ENCODE assay signal across 13 mouse cellular contexts in the genomic region with DNA sequence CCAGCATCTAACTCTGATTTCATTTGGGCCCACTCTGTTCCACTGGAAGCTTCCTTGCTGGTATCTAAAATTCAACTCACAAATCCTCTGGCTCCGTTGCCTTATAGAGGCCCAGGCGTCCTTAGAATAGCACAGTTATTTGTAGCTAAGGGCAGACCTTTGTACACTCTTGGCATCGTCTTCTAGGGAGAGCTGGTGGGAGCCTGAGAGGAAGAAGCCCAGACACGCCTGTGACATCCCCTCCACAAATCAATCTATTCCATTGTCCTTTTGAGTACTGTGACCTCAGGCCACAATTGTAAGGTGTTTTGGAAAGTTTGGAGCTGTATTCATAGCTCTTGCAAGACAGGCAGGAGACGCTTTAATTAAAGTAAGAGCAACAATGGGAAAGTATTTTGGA. TPM values are rescaled to one million over a fixed set of nuclear protein-coding genes. Genes with fewer than 3 reads are reported as not detected.
DNase-seq lines count a peak whose midpoint lies in the region; ATAC-seq and TF ChIP-seq lines count a peak whose summit lies in the region.
"Had no signal": no experiment of that assay in that cellular context is flagged by ENCODE, and none has a peak within 500 bp of the region (broad histone marks: within the 10 kb centered on the region; RNA-seq: fewer than 3 reads in every experiment).

No protein-coding gene starts in this region.

- no peak for ATAC-seq in liver, embryonic 13.5 days (ENCODE audit: low read depth)
- ATAC-seq in kidney, embryonic 15.5 days (replicated peaks; ENCODE audit: low FRiP score) = no peak
- no peak for ATAC-seq in stomach, postnatal 0 days (ENCODE audit: low FRiP score, low TSS enrichment)
- ATAC-seq in megakaryocyte-erythroid progenitor cell, adult 5-6 weeks (replicated peaks; ENCODE audit: low FRiP score, low TSS enrichment, poor library complexity, severe bottlenecking) = no peak

- peaks cover 5% of the 10 kb centered on the region; the same call in 1 of the 2 replicates for H3K9me3 ChIP-seq in liver, embryonic 13.5 days (replicated peaks)
- H3K9me3 ChIP-seq in kidney, embryonic 15.5 days (replicated peaks) = peaks cover 8% of the 10 kb centered on the region; the same call in 1 of the 2 replicates
- no peaks in the 10 kb centered on the region for H3K9me3 ChIP-seq in stomach, postnatal 0 days (ENCODE audit: control insufficient read depth, low read length)

- H3K9ac ChIP-seq in liver, embryonic 13.5 days = no peak overlapping the region
- no peak overlapping the region for H3K9ac ChIP-seq in kidney, embryonic 15.5 days
- no peak overlapping the region for H3K9ac ChIP-seq in stomach, postnatal 0 days (ENCODE audit: low read length)
- H3K9ac ChIP-seq: liver, embryonic 14.5 days; midbrain, embryonic 12.5 days had no signal

- no peak for TF ChIP-seq CTCF in stomach, postnatal 0 days (IDR thresholded peaks at IDR 0.05; ENCODE audit: low read depth)

- no peaks in the 10 kb centered on the region for H3K36me3 ChIP-seq in liver, embryonic 13.5 days
- H3K36me3 ChIP-seq in kidney, embryonic 15.5 days = no peaks in the 10 kb centered on the region; the same call in 1 of the 2 replicates
- no peaks in the 10 kb centered on the region; the same call in 1 of the 2 replicates for H3K36me3 ChIP-seq in stomach, postnatal 0 days (ENCODE audit: control insufficient read depth, insufficient read depth, low read length)
- H3K36me3 ChIP-seq: forebrain, embryonic 10.5 days; midbrain, embryonic 12.5 days had no signal

- no peak overlapping the region for H3K4me2 ChIP-seq in liver, embryonic 13.5 days
- no peak overlapping the region for H3K4me2 ChIP-seq in kidney, embryonic 15.5 days
- H3K4me2 ChIP-seq in stomach, postnatal 0 days (replicated peaks; ENCODE audit: low read depth) = no peak overlapping the region
- H3K4me2 ChIP-seq: midbrain, embryonic 12.5 days had no signal

- intact Hi-C loops in left cerebral cortex, postnatal 4 days (cut with DNase I) = no loop called here

- no peak for TF ChIP-seq EP300 in stomach, postnatal 0 days (optimal IDR thresholded peaks at IDR 0.05)

- WGBS in liver, embryonic 13.5 days (ENCODE audit: insufficient replicate concordance) = 71% methylated on average over 5 of the region's 5 CpGs
- WGBS in kidney, embryonic 15.5 days = 55% methylated on average over 5 of the region's 5 CpGs
- 50% methylated on average over 5 of the region's 5 CpGs for WGBS in stomach, postnatal 0 days

- DNase-seq in adrenal gland, postnatal 14 days = peak; percentile 43
- no peak for DNase-seq in adrenal gland, postnatal 4 days (ENCODE audit: low spot score in 2 of 2)
- no peak for DNase-seq in liver, embryonic 13.5 days
- DNase-seq in liver = no peak
- DNase-seq in stomach, postnatal 0 days (ENCODE audit: low spot score) = no peak
- DNase-seq in left cerebral cortex, postnatal 4 days = no peak

- H3K4me3 ChIP-seq in liver, embryonic 13.5 days (replicated peaks) = no peak overlapping the region
- H3K4me3 ChIP-seq in kidney, embryonic 15.5 days (replicated peaks) = no peak overlapping the region
- H3K4me3 ChIP-seq in stomach, postnatal 0 days (ENCODE audit: low read depth, low read length) = no peak overlapping the region
- H3K4me3 ChIP-seq: forebrain, embryonic 10.5 days; left cerebral cortex, adult 2 months; midbrain, embryonic 12.5 days had no signal

- H3K27me3 ChIP-seq in liver, embryonic 13.5 days = 0 out of 2 replicates have a peak, but pooled peaks cover 3% of the 10 kb centered on the region
- no peaks in the 10 kb centered on the region for H3K27me3 ChIP-seq in kidney, embryonic 15.5 days
- no peaks in the 10 kb centered on the region for H3K27me3 ChIP-seq in stomach, postnatal 0 days (ENCODE audit: control insufficient read depth, insufficient read depth, low read length)
- H3K27me3 ChIP-seq: midbrain, embryonic 12.5 days had no signal

- 0 out of 2 replicates have a peak overlapping the region, but pooled peaks have one; percentile 25 for H3K27ac ChIP-seq in liver, embryonic 13.5 days
- H3K27ac ChIP-seq in kidney, embryonic 15.5 days = peak overlapping the region; percentile 78
- peak overlapping the region; percentile 76 for H3K27ac ChIP-seq in stomach, postnatal 0 days (replicated peaks)
- H3K27ac ChIP-seq: forebrain, embryonic 10.5 days; liver, embryonic 14.5 days; midbrain, embryonic 12.5 days had no signal

- H3K4me1 ChIP-seq in liver, embryonic 13.5 days (replicated peaks) = peaks cover 28% of the 10 kb centered on the region
- H3K4me1 ChIP-seq in kidney, embryonic 15.5 days = peaks cover 38% of the 10 kb centered on the region
- peaks cover 12% of the 10 kb centered on the region; the same call in 1 of the 2 replicates for H3K4me1 ChIP-seq in stomach, postnatal 0 days (replicated peaks; ENCODE audit: control insufficient read depth, insufficient read depth)
- H3K4me1 ChIP-seq: midbrain, embryonic 12.5 days had no signal

RNA-seq across cellular contexts. Expression of a gene that starts 36.0 kb away (rescaled TPM):
- total RNA-seq in adrenal gland, postnatal 14 days (2021) = 181 and 182 TPM in 2 replicates
- 100 to 1,000 TPM; 194 to 213 TPM for total RNA-seq in adrenal gland, postnatal 4 days (2021)
- polyA plus RNA-seq in liver, embryonic 13.5 days (2015; fragmentation: Nextera tagmentation; extraction: Ambion mirVana) = 31.8 and 32.2 TPM in 2 replicates
- 78.7 and 94.8 TPM in 2 replicates for polyA plus RNA-seq in kidney, embryonic 15.5 days (2015; fragmentation: Nextera tagmentation; extraction: Ambion mirVana)
- polyA plus RNA-seq in stomach, postnatal 0 days (2015; fragmentation: Nextera tagmentation; extraction: Ambion mirVana) = 126 and 137 TPM in 2 replicates
- 10 to 100 TPM; 32.1 to 32.9 TPM for total RNA-seq in left cerebral cortex, postnatal 4 days (2021)
- total RNA-seq in megakaryocyte-erythroid progenitor cell, adult 5-6 weeks (2014; fragmentation: Nextera tagmentation) = 9.7 and 17.3 TPM in 2 replicates
- 8.3 and 19.3 TPM in 2 replicates for total RNA-seq in megakaryocyte-erythroid progenitor cell, adult 5-6 weeks (2017)
- total RNA-seq: granulocyte monocyte progenitor cell, adult 5-6 weeks had no signal

Comparison
In these comparisons a context has a peak if more than half of its experiments do, and no peak if none do; other contexts are left out.
1. H3K27ac ChIP-seq: peak in every context shown above with its lines; median percentile 78 in kidney, embryonic 15.5 days; 76 in stomach, postnatal 0 days; 25 in liver, embryonic 13.5 days.